Mouse (Mus musculus): ENCODE results near the gene Cdh22.

Cdh22 gene

DNA sequence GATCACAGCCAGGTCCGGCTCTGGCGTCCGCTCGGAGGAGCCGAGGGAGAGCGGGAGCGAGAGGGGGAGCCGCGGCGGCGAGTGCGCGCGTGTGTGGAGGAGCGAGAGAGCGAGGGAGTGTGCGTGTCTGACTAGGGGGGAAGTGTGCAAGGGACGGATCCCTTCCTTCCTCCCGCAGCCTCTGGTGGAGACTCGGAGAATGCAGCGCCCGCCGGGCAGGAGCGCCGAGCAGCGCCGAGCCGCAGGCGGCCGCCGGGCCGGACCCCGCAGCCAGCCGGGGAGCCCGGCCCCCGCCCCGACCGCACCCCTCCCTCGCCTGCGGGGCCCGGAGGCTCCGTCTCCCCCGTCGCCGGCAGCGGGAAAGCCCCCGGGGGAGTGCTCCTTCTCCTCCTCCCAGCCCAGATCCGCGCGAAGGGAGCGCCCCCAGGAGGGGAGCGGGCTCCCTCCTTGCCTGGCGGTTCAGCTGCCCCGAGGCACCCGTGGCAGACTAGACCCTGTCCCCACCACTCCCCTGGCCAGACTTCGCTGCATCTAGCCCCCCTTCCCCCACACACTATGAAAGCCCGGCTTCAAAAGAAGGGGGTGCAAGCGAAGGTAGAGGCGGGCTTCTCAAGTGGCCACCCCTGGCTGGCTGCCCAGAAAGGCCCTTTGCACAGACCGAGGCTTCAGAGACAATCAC, at the start of gene Cdh22:
Gene Cdh22 (minus strand): TSS at position 241 of the 679 bp plus-strand sequence.
- peak; percentile 86 to 88 for DNase-seq

DNA sequence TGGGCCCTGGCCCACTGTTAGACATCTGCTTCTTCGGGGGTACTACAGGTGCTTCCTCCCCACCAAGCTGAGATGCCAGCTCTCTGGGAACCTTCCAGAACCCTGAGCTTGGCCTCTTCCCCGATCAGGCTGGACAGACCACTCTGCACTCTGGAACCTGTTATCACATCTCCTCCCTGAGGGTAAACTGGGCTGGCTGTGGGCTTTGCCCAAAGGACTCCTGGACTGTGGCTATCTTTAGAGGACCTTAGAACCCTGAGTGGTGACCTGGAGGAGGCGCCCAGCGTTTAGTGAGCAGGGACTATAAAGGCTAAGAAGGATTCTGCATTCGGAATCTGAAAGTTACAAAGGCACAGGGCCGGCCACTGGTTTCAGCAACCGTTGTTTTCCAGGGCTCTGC, 49.7 kb upstream of the Cdh22 start:
- no peak for DNase-seq

DNA sequence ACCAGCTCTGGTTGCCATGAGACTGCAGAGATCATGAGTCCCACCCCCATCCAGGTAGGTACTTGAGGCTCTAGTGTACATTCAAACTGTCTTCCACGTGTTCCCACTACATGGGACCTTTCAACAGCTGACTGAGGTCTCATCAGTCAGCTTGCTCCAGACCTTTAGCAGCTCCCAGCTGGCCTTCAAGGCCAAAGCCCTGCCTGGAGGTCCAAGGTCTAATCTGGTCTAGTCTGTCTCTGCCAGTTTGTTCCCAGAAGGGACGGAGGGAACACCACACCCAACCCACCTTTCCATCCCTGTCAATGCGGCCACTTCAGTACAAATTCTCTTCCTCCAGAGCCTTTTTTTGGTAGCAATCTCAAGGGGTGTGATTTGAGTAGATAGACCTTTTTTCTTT, 49.0 kb upstream of the Cdh22 start:
- DNase-seq: no peak

DNA sequence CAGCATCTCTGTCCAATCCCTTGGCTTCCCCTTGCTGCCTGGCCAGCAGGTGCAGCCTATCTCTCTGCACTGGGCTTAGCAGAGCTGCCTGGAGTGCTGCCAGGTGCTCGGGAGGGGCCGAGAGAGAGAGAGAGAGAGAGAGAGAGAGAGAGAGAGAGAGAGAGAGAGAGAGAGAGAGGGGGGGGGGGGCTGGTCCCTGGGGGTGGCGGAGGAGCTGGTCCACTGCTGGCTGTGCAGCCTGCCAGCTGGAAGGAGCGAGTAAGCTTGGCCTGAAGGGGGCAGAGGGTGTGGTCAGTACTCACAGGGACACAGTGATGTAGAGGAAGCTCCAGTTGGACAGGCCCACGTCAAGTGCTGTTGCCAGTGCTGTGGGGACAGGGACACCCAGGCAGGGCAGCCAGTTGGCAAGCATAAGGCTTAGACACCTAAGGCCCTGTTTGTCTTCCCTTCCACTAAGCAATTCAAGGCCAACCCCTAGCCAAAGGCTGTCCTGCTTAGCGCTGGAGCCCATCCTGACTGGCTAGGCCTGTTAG, 47.2 kb upstream of the Cdh22 start:
- peak; percentile 75 to 81 for DNase-seq

DNA sequence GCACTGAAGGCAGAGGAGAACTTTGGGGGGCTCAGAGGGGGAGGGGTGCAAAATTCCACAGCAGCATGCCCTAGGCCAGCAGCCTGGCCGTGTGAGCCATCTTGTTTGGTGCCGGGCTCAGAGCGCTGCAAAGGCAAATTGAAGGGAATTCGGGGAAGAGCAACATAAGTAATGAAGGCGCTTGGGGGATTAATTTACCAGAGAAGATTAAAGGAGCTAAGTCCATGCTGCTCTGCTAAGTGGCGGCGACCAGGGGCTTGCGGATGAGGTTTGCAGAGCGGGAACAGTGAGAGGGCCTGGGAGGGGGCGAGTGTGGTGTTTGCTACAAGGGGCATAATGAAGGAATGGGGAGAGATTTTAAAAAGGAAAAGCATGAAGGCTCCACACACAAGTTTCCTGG, 44.7 kb upstream of the Cdh22 start:
- no peak for DNase-seq

DNA sequence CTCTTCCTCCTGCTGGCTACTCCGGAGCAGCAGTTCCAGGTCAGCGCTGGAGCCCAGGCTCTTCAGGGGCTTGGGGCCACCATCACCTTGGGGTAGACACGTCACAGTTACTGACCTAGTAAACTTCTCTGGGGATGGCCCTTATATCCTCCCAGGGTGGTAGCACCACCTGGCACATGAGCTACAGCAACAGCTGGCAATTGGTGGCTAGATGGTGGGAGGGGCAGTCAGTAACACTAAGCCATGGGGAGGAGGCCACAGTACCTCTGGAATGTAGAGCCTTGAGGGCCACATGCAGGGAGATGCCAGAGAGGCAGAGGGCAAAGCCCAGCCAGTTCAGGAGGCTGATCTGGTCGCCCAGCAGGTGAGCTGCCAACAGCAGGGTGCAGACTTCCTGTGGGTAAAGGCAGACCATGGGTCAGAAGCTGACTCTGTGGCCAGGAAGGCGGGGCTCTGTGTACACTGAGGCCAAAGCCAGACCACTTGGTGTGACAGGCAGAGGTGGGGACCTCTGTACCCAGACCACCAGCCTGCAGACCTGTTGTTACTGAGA, 42.6 kb upstream of the Cdh22 start:
- peak in 1 of 2 experiments; percentile 47 for DNase-seq

DNA sequence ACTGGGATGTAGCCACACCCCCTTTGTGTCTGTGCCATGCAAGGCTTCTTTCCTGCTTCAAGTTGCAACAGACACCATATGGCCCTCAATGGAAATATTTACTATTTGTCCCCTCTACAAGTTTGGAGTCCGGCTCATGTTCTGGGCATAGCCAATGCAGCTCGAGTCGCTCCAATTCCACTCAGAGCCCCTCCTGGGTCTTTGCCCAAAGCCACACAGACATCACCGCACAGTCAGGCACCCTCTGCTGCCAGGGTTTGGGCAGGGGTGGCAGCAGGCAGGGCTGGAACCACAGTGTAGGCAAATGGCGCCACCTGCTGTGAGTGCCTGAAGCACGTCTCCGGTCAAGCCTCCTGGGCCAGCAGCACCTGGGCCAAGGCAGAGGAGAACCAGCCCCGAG, 41.2 kb upstream of the Cdh22 start:
- peak; percentile 94 to 96 for DNase-seq

DNA sequence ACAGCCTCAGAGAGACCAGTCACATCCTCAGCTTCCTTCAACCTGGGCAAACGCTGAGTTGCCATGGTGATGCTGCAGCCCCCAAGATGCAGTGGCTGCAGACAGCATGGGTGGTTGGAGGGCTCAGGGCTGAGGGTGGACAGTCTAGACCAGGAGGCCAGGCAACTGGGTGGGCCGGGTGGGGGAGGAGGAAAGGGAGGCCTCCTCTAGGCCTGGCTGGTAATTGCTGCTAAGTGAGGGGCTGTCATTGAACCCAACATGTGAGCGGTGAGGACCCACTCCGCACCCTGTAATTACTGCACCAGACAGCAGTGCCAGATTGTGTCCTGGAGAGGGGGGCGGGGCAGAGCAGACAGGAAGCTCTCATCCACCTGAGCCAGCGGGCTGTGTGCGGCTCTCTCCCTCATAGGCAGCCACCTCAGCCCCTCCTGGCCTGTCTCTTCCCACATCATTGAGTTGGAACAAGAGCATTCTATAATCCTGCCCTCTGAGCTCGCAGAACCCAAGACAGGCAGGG, 40.5 kb upstream of the Cdh22 start:
- peak; percentile 64 to 65 for DNase-seq

DNA sequence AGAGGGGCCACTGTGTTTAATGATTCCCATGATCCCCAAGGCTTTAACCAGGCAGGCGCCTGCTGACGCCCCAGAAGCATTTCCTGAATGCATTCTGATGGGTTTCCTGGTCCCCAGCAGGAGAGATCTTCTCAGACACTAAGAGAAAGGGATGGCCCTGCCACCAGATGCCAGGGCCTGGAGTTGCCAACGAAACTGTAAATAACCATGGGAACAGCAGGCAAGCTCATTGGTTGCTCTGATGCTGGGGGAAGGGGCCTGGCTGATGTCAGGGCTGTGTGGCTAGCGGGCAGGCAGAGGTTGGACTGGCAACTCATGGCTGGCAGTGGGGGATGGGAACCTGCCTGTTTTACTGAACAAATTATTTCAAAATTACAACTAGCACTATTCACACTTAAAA, 38.9 kb upstream of the Cdh22 start:
- DNase-seq: peak; percentile 72 to 78

DNA sequence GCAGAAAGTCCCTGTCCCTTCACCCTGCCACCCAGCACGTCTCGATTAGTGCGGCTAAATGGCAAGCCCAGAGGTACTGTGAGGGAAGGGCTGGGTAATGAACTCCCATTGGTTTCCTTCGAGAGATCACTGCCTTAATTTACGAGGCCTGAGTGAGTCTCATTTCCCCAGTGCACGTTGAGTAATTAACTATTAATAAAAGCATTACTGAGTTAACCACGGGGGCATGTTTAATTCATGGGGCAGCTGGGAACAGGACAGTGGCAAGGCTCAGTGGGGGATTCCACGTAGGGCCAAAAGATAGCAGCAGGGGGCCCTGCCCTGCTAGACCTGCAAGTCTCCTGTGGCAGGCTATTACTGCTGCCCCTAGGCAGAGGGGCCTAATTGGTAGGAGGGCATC, 36.7 kb upstream of the Cdh22 start:
- peak in 1 of 2 experiments; percentile 21 for DNase-seq

DNA sequence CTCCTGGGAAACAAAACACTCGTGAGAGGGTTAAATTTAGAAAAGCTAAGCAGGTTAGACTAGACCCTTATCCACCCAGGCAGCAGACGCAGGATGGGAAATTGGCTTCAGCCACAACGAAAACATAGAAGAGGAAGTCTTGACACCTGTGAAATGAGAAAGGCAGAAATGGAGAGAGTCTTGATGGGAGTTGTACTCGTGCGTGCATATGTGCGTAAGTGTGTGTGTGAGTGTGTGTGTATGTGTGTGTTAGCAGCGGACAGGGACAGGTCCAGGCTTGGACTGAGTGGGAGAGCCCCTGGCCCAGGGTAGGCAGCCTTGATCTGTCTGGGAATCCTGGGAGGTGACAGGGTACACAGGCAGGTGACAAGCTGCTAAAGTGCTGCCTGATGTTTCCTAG, 36.2 kb upstream of the Cdh22 start:
- no peak for DNase-seq

DNA sequence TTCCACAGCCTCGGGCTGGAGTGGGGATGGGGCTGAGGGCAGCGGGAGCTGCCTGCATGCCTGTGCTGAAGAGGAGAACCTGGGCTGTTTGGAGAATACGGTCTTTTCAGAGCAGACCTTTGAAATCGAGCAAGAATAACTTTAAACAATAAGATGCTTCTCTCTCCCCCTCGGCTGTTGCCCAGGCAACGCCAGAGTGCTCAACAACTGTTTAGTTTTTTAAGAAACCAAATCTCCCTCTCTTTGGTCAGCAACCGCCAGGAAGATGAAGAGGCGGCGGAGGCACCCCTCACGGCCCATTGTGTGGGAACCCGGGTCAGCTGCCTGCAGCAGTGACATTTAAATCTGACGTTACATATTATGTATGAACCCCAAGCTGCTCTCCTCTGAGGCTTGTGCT, 32.1 kb upstream of the Cdh22 start:
- DNase-seq: no peak

DNA sequence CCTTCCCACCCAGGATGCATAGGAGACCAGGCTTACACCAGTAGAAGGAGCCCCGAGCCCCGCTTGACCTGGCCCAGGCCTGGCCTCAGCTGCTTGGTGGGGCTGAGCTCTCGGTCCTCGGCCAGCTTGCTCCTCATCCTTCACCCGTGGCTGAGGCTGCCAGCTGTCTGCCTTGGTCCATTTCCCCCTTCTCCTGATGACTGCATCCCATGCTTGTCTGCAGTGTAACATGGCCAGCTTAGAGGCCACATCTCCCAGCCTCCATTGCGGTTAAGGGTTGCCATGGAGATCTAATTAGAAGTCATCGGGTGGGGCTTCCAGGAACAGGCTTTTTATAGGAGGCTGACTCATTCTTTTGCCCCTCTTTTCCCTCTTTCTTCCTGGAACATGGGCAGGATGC, 29.2 kb upstream of the Cdh22 start:
- peak; percentile 67 to 75 for DNase-seq

DNA sequence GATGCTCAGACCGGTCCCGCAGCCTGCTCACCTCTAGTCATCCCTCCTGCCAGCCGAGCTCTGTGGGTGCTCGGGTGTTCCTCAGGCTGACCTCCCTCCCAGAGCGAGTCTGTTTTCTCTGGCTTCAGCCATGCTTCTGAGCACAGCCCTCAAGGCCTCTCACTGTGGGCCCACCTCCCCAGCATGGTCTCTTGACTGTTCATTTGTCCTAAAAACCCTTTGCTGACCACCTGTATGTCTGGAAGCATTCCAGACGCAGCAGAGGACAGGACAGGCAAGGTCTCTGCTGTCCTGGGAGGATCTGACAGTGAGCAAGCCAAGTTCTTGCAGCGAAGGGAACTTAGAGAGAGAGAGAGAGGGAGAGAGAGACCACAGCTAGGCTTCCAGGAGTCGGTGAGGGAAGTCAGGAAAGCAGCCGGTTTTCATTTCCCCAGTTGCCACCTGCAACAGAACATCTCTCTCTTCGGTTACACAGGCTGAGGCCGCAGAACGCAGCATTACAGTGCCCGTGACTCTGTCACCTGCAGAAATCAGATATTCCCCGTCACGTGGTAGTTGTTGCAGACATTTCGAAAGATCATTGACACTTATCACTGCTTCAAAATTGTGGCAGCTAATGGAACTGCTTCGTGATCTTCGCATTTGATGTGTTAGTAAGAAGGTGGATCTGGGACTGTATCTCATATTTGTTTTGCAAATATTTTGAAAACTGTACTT, 27.8 kb upstream of the Cdh22 start:
- no peak for DNase-seq

DNA sequence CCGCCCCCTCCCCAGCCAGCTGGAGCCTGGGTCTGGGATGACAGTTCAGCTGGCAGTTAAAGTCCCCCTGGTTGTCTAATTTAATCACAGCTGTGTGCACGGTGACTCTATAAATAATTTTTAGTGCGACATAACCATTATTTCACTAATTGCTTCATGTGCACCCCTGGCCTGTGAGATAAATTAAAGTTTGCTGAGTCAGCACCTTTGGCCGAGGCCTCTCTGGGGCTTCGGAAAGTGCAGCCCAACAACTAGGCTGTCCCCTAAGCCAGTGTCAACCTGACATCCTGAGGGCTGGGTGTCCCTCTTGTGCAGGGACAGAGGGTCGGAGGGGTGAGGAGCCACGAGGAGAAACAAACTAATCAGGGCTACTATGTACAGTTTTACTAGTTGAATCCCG, 25.2 kb upstream of the Cdh22 start:
- DNase-seq: no peak

DNA sequence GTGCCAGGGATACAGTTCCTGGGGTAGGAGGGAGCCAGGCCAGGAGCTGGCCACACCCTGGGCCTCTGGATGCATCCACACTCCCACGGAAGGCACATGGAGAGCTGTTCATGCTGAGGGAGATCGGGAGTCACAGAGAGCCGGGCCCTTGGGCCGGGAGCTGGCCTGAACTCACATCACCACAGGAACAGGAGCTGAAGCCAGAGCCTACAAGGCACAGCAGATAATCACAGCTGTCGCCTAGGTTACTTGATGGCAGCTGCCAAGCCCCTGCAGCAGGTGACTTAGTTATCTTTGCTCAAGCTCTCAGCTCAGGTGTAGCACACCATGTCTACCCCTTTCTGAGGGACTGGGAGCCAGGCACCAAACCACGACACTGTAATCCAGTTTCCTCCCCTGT, 23.7 kb upstream of the Cdh22 start:
- peak in 1 of 2 experiments; percentile 65 for DNase-seq

DNA sequence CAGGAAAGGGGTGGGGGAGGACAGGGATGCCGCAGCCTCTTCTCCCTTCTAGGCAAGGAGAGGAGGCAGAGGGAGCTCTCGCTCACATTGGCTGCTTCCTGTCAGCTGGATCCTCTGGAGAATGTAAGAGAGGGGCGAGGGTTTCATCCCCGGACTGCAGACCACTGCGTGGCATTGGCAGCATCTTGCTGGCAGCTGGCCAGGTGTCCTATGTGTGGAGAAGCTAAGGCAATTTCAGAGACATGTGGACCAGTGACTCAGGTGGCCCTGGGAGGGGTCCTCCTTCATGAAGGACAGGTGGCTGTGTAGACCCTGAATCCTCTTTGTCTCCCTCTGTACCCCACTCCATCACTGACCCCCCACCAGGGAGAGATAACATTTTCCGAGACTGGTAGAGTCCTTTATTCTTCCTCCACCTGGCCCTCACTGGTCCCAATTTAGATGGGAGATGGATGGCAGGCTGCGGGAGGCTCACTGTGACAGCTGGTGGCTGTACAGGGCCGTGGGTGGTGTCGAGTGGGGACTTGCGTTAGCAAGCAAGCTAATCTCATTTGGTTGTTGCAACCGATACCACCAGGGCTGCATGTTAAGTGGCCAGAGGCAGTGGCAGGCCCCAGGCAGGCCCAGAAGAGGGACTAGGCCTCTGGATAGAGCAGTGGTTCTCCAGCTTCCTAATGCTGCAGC, 22.6 kb upstream of the Cdh22 start:
- DNase-seq: peak; percentile 74 to 75

DNA sequence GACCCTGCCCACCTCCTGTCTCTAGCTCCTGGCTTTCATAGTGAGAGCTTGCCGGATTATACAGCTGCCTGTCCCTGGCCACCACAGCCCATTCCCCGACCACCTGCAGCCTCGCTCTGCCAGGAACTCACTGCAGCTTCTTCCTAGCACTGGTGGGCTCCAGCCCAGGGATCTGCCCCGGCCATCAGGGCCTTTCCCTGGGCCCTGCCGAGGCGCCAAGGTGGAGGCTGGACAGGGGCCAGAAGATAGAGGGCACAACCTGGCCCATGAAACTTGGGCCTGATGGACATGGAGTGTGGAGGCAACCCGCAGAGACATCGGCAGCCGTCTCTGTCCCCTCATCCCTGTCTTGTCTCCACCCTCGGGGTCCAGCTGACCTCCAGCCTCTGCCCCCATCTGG, 21.6 kb upstream of the Cdh22 start:
- peak in 1 of 2 experiments; percentile 68 for DNase-seq

DNA sequence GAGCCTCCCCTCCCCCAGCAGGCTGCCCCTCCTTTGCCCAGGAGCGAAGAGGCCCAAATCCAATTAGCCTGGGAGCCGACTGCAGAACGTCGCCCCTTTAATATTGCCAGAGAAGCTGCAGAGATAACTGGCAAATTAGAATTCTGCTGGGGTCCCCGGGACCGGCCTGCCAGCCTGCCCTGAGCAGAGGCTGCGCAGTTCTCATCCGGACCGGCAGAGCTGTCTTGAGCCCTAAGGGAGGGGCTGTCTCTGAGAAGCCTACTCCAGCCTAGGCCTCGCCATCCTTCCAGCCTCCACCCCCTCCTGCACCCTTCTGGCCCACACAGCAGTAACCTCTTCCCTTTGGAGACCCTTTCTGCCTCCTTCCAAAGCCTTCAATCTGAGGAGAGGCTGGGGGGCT, 19.2 kb upstream of the Cdh22 start:
- peak in 1 of 2 experiments; percentile 39 for DNase-seq

DNA sequence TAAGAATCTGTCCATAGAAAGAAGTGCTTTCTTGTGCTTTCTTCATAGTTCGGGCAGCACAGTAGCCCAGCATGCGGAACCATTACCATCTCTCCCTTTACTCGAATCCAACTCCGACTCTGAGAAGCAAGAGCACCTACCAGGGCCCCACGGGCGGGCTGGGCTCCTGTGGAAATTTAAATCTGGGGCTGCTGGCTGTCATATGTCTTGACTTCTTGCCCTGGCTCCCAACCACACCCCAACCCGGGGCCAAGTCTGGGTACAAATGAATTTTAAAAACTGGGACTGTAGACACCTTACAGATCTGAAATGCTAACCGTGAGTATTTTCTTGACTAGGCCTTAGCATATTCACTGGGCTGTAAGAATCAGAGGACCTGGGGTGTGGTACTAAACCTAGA, 18.6 kb upstream of the Cdh22 start:
- DNase-seq: peak in 1 of 2 experiments; percentile 36

DNA sequence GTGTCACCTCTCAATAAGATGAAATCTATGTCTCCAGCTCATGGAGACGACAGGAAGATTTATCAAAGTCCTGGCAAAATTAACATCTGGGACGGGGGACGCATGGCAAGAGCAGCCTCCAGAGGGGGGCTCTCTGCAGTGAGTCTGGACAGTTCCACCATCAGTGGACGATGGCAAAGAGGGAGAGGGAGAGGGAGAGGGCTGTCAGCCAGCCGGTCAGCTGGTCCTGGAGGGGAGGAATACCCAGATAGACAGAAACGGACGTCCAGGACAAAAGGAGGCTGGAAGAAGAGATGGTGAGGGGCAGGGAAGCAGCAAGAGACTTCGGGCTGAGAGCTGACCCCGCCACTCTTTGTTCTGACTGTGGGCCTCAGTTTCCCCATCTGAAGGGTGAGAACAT, 18.1 kb upstream of the Cdh22 start:
- DNase-seq: peak in 1 of 2 experiments; percentile 65

DNA sequence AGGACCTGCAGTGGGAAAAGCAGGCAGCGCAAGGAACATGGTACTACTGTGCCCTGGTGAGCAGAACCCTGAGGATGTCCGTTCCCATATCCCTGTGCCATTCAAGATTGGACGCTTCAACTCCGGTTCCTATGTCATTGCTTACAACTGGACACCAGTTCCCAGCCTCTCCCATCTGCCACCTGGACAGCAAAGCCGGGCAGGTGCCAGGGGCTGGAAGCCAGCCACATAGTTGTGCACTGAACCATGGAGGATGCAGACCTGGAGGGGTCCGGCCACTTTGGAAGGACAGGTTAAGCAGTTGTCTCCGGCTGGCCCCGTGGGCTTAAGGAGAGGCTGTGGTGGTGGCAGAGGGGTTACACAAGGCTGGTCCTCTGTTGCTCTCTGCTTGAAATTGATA, 17.7 kb upstream of the Cdh22 start:
- peak; percentile 88 to 90 for DNase-seq

DNA sequence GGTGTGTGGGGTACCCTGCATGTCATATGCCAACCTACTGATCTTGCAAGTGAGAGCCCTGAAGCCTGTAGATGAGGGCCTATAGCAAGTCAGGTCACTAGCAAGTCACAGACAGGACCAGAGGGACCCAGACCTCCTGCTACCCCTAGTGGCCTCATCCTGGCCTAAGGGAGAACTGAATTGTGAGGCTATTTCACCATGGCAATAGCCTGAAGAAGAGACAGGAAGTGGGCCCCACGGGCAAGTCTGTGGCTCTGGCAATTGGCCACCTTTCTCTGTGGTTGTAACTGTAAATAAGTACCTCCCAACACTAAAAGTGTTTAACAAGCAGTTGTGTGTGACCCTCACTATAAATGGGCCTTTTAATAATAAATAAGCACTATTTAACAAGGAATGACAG, 16.2 kb upstream of the Cdh22 start:
- DNase-seq: peak in 1 of 2 experiments; percentile 40

Data from cerebellum, postnatal 10 days (tissue).